Mouse (Mus musculus) ovary, adult 10 weeks (tissue): ENCODE measurements around the gene Olfr1257. TPM values are rescaled to one million over a fixed set of nuclear protein-coding genes. Genes with fewer than 3 reads are reported as not detected.

Experiments used
- polyA plus RNA-seq: library from polyadenylated mRNA; stranded (reverse); fragments of 350-450 nt; fragmentation: Illumina TruSeq; extraction: RNeasy Lipid Tissue Mini Kit (QIAGEN cat#74804); gene quantifications from one replicate; pipeline ENCODE4 v1.2.3, GENCODE M21; 2014

Olfr1257 gene
- not detected for polyA plus RNA-seq

DNA sequence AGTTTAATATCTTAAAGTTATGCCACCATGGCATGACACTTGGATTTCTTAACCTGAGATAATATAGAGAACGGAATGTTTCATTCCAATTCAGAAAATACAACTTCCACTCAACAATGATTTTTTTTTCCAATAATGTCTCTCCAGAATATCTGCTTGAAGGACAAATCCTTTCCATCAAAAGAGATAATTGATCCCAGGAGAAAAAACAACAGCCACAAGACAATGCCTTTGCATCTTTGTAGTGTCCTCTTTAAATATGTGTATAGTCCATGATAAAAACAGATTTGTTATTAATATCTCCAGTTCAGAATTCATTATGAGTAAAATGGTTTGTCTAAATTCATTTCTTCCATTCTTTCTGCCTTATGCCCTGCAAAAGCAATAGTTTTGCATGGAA, at the start of gene Olfr1257:
Gene Olfr1257, plus strand, starts transcription at position 301 of the 400 bp plus-strand sequence.

DNA sequence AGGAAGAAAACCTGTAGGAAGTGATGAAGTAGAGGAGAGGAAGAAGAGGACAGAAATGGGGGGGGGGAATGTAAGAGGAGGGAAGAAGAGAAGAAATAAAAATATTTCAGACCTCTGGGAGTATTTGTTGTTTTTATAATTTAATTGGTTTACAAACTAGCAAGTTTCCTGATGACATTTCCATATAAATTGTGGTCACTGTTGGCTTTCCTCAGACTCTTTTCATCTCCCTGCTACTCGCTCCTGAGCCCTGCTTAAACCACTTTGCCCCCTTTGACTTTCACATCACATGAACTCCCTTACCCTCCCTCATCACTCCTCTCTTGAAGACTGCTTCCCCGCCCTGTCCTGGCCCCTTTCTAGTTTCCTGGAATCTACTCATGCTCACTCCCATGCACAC, 36.8 kb upstream of the Olfr1257 start, which contains the start of gene Olfr1256:
Gene Olfr1256, minus strand, starts transcription at position 101 of the 400 bp plus-strand sequence.

DNA sequence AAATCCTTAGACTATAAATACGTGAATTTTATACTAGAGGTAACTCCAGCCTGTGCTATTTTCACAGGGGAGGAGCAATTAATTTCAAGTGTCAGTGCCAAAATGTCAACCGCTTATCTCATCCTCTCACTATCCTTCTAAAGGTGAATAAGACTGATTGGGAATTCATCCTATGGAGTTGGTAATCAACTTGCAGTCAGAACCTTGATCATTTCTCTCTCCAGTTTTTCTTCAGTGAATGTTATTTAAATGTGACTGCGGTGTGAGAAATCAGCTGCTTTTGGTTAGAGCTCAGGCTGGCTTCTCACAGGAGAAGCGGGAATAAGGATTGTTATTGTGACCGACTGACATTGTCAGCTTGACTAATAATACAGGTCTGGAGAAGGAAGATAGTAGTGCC, 30.1 kb upstream of the Olfr1257 start, which contains the start of gene Olfr48:
Gene Olfr48, minus strand, starts transcription at position 101 of the 400 bp plus-strand sequence.

DNA sequence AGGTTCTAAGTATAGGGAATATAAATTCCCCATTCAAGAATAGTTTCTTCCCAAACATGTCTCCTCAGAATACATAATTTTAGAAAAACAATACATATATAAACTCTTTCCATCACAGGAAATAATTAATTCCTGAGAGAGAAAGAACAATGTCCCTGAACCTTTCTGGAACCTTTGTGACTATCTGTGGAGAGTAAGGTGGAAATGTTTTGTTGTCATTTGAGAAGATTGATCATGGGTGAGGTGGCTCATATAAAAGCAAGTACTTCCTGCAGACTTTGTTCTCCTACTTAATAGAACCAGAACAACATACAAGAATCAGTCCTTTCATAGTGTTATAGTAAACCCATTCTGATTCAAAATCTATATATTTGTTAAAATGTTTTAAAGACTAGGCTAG, 48.8 kb downstream of the Olfr1257 start, which contains the start of gene Olfr1258:
Gene Olfr1258, plus strand, starts transcription at position 301 of the 400 bp plus-strand sequence.

Other genes with a start within 250 kb of the Olfr1257 start
- not detected for gene Olfr1249, start 243.5 kb upstream of the Olfr1257 start, polyA plus RNA-seq
- not detected for gene Olfr1250, start 217.0 kb upstream of the Olfr1257 start, polyA plus RNA-seq
- 1.1 TPM for gene Olfr1251, start 206.5 kb upstream of the Olfr1257 start, polyA plus RNA-seq
- not detected for gene Olfr1252, start 153.4 kb upstream of the Olfr1257 start, polyA plus RNA-seq
- gene Olfr1253, start 121.3 kb upstream of the Olfr1257 start, polyA plus RNA-seq = not detected
- not detected for gene Olfr1254, start 84.8 kb upstream of the Olfr1257 start, polyA plus RNA-seq
- gene Olfr1255, start 66.4 kb upstream of the Olfr1257 start, polyA plus RNA-seq = not detected
- gene Olfr1256, start 36.9 kb upstream of the Olfr1257 start, polyA plus RNA-seq = not detected
- gene Olfr48, start 30.2 kb upstream of the Olfr1257 start, polyA plus RNA-seq = not detected
- gene Olfr1258, start 48.9 kb downstream of the Olfr1257 start, polyA plus RNA-seq = not detected
- not detected for gene Olfr1259, start 70.2 kb downstream of the Olfr1257 start, polyA plus RNA-seq
- not detected for gene Olfr1260, start 95.9 kb downstream of the Olfr1257 start, polyA plus RNA-seq
- not detected for gene Olfr1261, start 112.8 kb downstream of the Olfr1257 start, polyA plus RNA-seq
- gene Olfr1262, start 121.7 kb downstream of the Olfr1257 start, polyA plus RNA-seq = not detected
- gene Olfr1263, start 133.7 kb downstream of the Olfr1257 start, polyA plus RNA-seq = not detected
- not detected for gene Olfr1264, start 147.1 kb downstream of the Olfr1257 start, polyA plus RNA-seq
- gene Olfr1265, start 156.9 kb downstream of the Olfr1257 start, polyA plus RNA-seq = not detected
- not detected for gene Olfr140, start 185.2 kb downstream of the Olfr1257 start, polyA plus RNA-seq
- not detected for gene Olfr1269, start 243.0 kb downstream of the Olfr1257 start, polyA plus RNA-seq